Mouse (Mus musculus) spleen, adult 2 months (tissue): Measurements from ENCODE around the gene Fxyd6.
A peak's percentile ranks its signal among the peaks of the same experiment; 100 is the strongest.

Experiments
- CTCF ChIP-seq: fragments of 200-500 bp; IDR thresholded peaks from 2 replicates; pipeline ENCODE4 v1.5.1; 2011; ENCODE audit warnings: mild to moderate bottlenecking, inconsistent platforms; ENCODE audit not compliant: insufficient read depth, insufficient read length, insufficient replicate concordance; ENCODE audit errors: extremely low read depth
- POLR2A ChIP-seq: fragments of 200-500 bp; IDR thresholded peaks from 2 replicates; pipeline ENCODE4 v1.6.1; 2011; ENCODE audit warnings: low read depth, low read length, inconsistent platforms

GRCm38 (mm10) chr9:45417245-45417644, 47.3 kb downstream of the Fxyd6 start:
- TF ChIP-seq CTCF (peak; percentile 53; the same call in 1 of the 2 replicates), POLR2A (no peak)
